Mouse (Mus musculus): ENCODE results near the gene Tpte.
"Not testable (repeated sequence)": the region's sequence is repeated elsewhere in the genome, so short reads cannot be mapped to it uniquely, and the experiment has no call there.

Tpte gene

GRCm38 (mm10) chr8:22282999-22283491 is at the start of gene Tpte:
TSS of gene Tpte (plus strand) at chr8:22283441.
- no peak for DNase-seq (ENCODE audit: low spot score in 2 of 2)

GRCm38 (mm10) chr8:22242986-22243385 is 40.3 kb upstream of the Tpte start:
- no peak for DNase-seq (ENCODE audit: low spot score in 2 of 2)

GRCm38 (mm10) chr8:22245663-22246062 is 37.6 kb upstream of the Tpte start:
- no peak for DNase-seq (ENCODE audit: low spot score in 2 of 2)

- no peak for DNase-seq (ENCODE audit: low spot score in 2 of 2)
Measured at GRCm38 (mm10) chr8:22247956-22248355, 35.3 kb upstream of the Tpte start.

- no peak for DNase-seq (ENCODE audit: low spot score in 2 of 2)
Measured at GRCm38 (mm10) chr8:22249080-22249479, 34.2 kb upstream of the Tpte start.

- DNase-seq (ENCODE audit: low spot score in 2 of 2): no peak
Measured at GRCm38 (mm10) chr8:22258946-22259450, 24.2 kb upstream of the Tpte start.

- DNase-seq (ENCODE audit: low spot score in 2 of 2): no peak
Measured at GRCm38 (mm10) chr8:22259531-22259930, 23.7 kb upstream of the Tpte start.

- DNase-seq (ENCODE audit: low spot score in 2 of 2): no peak
Measured at GRCm38 (mm10) chr8:22260091-22260722, 23.0 kb upstream of the Tpte start.

- DNase-seq (ENCODE audit: low spot score in 2 of 2): no peak
Measured at GRCm38 (mm10) chr8:22262267-22262666, 21.0 kb upstream of the Tpte start.

GRCm38 (mm10) chr8:22264292-22264691 is 18.9 kb upstream of the Tpte start:
- DNase-seq (ENCODE audit: low spot score in 2 of 2): no peak

GRCm38 (mm10) chr8:22264787-22265186 is 18.5 kb upstream of the Tpte start:
- DNase-seq (ENCODE audit: low spot score in 2 of 2): no peak

- no peak for DNase-seq (ENCODE audit: low spot score in 2 of 2)
Measured at GRCm38 (mm10) chr8:22265194-22265593, 18.0 kb upstream of the Tpte start.

GRCm38 (mm10) chr8:22266809-22267208 is 16.4 kb upstream of the Tpte start:
- no peak for DNase-seq (ENCODE audit: low spot score in 2 of 2)

- no peak for DNase-seq (ENCODE audit: low spot score in 2 of 2)
Measured at GRCm38 (mm10) chr8:22273142-22273541, 10.1 kb upstream of the Tpte start.

- no peak for DNase-seq (ENCODE audit: low spot score in 2 of 2)
Measured at GRCm38 (mm10) chr8:22274641-22275040, 8.6 kb upstream of the Tpte start.

GRCm38 (mm10) chr8:22302326-22302725 is 19.1 kb downstream of the Tpte start:
- no peak for DNase-seq (ENCODE audit: low spot score in 2 of 2)

GRCm38 (mm10) chr8:22302896-22303306 is 19.7 kb downstream of the Tpte start:
- DNase-seq (ENCODE audit: low spot score in 2 of 2): no peak

- not testable (repeated sequence) for DNase-seq (ENCODE audit: low spot score in 2 of 2)
Measured at GRCm38 (mm10) chr8:22304045-22304444, 20.8 kb downstream of the Tpte start.

- no peak for DNase-seq (ENCODE audit: low spot score in 2 of 2)
Measured at GRCm38 (mm10) chr8:22306999-22307398, 23.8 kb downstream of the Tpte start.

GRCm38 (mm10) chr8:22311446-22311845 is 28.2 kb downstream of the Tpte start:
- no peak for DNase-seq (ENCODE audit: low spot score in 2 of 2)

GRCm38 (mm10) chr8:22335426-22335825 is 52.2 kb downstream of the Tpte start:
- no peak for DNase-seq (ENCODE audit: low spot score in 2 of 2)

- DNase-seq (ENCODE audit: low spot score in 2 of 2): peak in 1 of 2 experiments; percentile 47
Measured at GRCm38 (mm10) chr8:22359359-22359758, 76.1 kb downstream of the Tpte start.

GRCm38 (mm10) chr8:22359882-22360281 is 76.6 kb downstream of the Tpte start:
- DNase-seq (ENCODE audit: low spot score in 2 of 2): no peak

- DNase-seq (ENCODE audit: low spot score in 2 of 2): no peak
Measured at GRCm38 (mm10) chr8:22376311-22376710, 93.1 kb downstream of the Tpte start.

Measured in spleen, postnatal 4 days (tissue).